Mouse (Mus musculus) layer of hippocampus, adult 9-11 months (tissue): ENCODE results near the gene Zfp827.

Source experiments
- DNase-seq: peaks from one replicate; pipeline ENCODE4 v3.0.0; 2022

The Zfp827 gene

GRCm38 (mm10) chr8:79227194-79227593 lies 199.0 kb downstream of the Zfp827 start:
- no peak for DNase-seq

- no peak for DNase-seq
Observed at GRCm38 (mm10) chr8:79227916-79228315, 199.7 kb downstream of the Zfp827 start.

- no peak for DNase-seq
Observed at GRCm38 (mm10) chr8:79229266-79229888, 201.1 kb downstream of the Zfp827 start.

- no peak for DNase-seq
Observed at GRCm38 (mm10) chr8:79239320-79239719, 211.1 kb downstream of the Zfp827 start.

- no peak for DNase-seq
Observed at GRCm38 (mm10) chr8:79239996-79240395, 211.8 kb downstream of the Zfp827 start.
